Mouse (Mus musculus): Measurements from ENCODE around the gene Zfp1. TPM values are rescaled to one million over a fixed set of nuclear protein-coding genes. Genes with fewer than 3 reads are reported as not detected.

Zfp1 gene
- polyA plus RNA-seq (2012; ENCODE audit: low replicate concordance) = 4.1 and 5.7 TPM in 2 replicates

GRCm38 (mm10) chr8:111643264-111644141 lies at the start of gene Zfp1:
Zfp1 (plus strand) TSS chr8:111643401.

DNA sequence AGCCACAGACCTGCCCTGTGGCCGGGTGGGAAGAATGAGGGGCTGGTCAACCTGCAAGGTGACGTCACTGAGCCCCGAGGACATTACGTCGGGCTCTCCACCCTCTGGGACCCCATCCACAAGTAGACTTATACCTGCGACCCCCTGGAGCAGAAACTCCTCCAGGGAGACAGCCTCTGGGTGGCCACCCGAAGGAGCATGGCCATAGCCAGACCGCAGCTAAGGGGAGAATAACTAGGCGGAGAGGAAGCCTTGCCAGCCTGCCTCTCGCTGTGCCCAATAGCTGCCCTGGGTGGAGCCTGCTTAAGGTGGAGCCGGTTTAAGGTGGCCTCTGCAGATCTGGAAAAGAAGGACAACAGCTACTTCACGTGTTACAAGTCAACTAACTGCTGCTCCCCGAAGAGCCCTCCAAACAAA lies 13.1 kb upstream of the Zfp1 start, which contains the start of gene Ldhd:
Gene Ldhd, minus strand, starts transcription at position 270 of the 417 bp plus-strand sequence.

DNA sequence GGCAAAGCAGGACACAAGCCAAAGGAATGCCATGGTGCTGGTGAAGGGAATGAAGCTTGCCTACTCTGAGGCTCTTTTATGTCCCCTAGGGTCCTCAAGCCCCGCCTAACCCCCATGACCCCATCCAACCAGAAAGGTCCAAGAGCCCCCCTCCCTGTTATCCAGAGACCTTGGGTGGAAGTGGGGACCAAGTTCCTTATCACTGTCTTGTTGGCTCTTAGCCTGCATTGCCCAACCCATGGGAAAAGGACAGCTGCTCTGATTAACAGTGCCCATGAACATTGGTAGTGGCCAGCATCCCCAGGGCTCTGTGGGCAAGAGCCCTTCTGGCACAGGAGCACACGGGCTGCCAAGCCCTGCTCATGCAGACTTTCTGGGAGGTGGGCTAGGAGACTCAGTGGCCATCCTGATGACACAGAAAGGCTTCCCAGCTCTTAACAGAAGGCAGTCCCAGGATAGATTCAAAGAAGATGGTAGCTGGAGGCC lies 47.8 kb downstream of the Zfp1 start, which contains the start of gene Ctrb1:
Gene Ctrb1, minus strand, starts transcription at position 51 of the 486 bp plus-strand sequence.

Other genes with a start within 250 kb of the Zfp1 start
- gene Fa2h, start 249.6 kb upstream of the Zfp1 start, polyA plus RNA-seq (2012; ENCODE audit: low replicate concordance) = not detected in 2 replicates
- 0.65 and 2.8 TPM in 2 replicates for gene Wdr59, start 121.3 kb upstream of the Zfp1 start, polyA plus RNA-seq (2012; ENCODE audit: low replicate concordance)
- gene Znrf1, start 107.3 kb upstream of the Zfp1 start, polyA plus RNA-seq (2012; ENCODE audit: low replicate concordance) = 25.0 and 27.6 TPM in 2 replicates
- 0.17 and 0.60 TPM in 2 replicates for gene Ldhd, start 13.0 kb upstream of the Zfp1 start, polyA plus RNA-seq (2012; ENCODE audit: low replicate concordance)
- not detected in 2 replicates for gene Ctrb1, start 47.6 kb downstream of the Zfp1 start, polyA plus RNA-seq (2012; ENCODE audit: low replicate concordance)
- 2.8 and 4.4 TPM in 2 replicates for gene Bcar1, start 100.4 kb downstream of the Zfp1 start, polyA plus RNA-seq (2012; ENCODE audit: low replicate concordance)
- gene Cfdp1, start 210.9 kb downstream of the Zfp1 start, polyA plus RNA-seq (2012; ENCODE audit: low replicate concordance) = 2.6 and 7.8 TPM in 2 replicates
- gene Tmem170, start 233.3 kb downstream of the Zfp1 start, polyA plus RNA-seq (2012; ENCODE audit: low replicate concordance) = 0.63 and 1.0 TPM in 2 replicates

Measured in leukemia stem cell, adult 10-12 weeks (primary cell).